Mouse (Mus musculus) testis, postnatal 14 days (tissue): ENCODE data around the gene Glud1.

Source experiments
- DNase-seq: peaks from one replicate; pipeline ENCODE4 v3.0.0; 2021; ENCODE audit warnings: low spot score

Glud1 gene

DNA sequence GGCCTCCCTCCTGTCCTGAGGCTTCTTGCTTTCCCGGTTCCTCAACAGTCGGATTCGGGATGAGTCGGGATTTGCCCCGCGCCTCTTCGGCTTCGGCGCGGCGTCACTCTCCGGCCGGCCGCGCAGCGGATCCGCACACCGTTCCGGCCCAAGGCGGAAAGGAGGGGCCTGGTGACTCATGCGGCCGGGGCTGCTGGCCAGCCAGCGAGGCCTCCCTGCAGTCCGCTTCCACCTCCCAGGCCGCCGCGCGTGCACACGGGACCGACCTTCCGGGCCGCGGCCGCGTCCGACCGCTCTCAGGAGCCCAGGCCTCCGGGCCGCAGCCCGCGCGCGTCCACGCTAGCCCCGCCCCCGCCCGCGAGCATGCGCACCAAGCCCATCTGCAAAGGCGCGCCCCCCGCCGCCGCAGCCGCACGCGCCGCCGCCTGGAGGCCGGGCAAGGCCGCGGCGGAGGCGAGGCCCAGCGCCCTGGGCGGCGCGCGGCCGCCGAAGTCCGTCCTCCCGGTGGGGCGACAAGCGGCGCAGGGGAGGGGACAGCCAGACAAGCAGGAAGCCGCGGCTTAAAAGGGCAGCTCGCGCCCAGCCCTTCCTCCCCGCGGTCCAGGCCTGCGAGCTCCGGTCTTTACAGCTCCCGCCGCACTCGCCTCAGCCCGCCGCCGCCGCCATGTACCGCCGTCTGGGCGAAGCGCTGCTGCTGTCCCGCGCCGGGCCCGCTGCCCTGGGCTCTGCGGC is at the start of gene Glud1, which contains the start of gene Shld2:
Glud1 (plus strand) TSS at position 494 of the 732 bp plus-strand sequence.
Shld2 (minus strand) TSS at position 260 of the 732 bp plus-strand sequence.
- peak; percentile 95 for DNase-seq

DNA sequence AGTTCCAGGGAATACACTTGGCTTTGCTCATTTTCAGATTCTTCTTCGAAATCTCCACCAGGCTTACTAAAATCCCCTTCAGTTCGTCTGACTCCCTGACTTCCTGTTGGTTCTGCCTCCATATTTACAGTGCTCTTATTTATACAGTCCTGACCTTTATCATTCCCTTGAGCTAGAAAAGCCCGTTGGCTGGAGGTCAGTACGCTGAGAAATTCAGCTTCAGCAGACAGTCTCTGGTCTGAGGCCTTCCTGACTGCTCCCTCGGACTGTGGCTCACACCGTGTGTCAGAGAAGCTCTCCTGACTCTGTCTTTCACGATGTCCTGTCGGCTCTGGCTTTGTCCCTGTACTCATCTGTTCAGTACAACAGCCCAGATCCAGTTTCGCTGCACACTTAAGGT is 42.5 kb upstream of the Glud1 start:
- DNase-seq, result no peak

DNA sequence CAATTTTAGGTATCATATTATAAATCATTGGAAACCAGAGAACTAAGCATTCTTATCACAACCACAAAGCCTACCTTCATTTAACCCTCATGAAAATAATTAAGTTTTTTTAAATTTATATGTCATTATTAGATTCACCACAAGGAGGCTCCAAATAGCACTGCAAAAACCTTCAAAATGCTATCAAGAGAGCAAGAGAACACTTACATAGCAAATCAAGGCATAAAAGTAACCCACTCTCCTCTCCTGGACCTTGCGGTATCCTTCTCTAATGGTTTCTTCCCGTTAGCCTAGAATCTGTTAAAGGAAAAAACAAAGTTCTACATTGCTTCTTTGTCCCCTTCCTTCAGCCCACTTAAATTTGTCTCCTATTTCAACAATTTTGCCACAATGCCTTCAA is 37.2 kb upstream of the Glud1 start:
- no peak for DNase-seq

DNA sequence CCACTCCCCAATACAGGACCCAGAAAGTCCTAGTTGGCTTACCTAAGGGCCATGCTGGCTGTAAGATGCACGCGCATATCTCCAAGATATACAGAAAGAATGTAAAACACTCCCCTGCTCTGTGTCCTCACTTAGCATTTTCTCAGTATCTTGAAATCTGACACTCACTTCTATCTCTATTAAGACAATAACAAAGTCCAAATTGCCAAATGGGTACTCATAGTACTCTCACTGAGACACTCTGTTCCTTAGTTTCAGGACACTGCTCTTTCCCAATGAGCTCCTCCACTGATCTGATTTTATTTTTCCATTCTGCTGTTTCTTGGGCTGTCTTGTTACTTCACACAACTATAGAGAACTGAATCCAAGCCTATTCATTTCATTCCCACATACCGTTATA is 36.4 kb upstream of the Glud1 start:
- no peak for DNase-seq

DNA sequence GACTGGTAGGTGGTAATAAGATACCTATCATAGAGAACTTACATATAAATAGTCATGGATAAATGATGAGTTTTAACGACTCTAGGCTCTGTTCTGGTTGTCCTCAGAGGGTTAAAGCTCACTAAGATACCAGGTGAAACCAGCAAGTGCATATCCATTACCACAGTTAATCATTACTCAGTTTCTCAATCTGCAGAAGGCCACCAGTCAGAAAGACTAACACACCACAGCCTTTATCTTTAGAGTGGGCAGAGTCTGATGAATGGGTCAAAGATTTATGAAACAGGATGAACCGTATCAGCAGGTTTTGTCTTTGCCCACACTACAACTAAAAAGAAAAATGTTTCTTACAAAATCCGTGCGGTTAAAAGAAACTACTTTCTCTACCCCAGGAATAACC is 35.3 kb upstream of the Glud1 start:
- DNase-seq, result no peak

DNA sequence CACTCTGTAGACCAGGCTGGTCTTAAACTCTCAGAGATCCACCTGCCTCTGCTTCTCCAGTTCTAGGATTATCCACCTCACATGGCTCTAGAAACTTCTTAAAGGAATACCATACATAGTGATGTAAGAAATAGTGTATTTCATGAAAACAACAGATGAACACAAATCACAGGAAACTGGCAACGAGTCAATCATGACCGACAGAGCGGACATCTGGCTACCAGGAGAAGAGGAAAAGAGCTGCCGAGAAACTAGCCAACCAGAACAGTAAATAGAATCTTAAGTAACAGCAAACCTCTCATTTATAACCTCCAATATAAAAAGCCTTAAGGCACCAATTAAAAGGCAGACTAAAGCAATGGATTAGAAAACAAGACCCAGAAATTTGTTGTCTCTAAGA is 30.8 kb upstream of the Glud1 start:
- DNase-seq, result no peak

DNA sequence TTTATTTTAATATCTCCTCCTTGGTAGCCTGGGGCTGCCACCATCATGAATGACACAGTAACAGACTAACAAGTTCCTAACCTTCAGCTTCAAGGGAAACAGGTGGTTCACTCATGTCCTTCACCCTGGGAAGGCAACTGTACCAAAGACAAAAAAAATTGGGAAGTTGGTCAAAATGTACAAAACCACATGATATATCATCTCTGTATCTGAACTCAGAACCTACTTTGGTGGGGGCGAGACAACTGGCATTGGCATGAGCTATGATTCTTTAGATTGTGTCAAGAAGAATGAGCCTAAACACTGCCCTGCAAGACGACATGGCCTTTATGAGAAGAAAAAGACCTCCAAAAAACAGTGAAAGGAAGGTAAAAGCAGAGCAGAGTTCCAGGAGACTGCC is 29.7 kb upstream of the Glud1 start:
- no peak for DNase-seq

DNA sequence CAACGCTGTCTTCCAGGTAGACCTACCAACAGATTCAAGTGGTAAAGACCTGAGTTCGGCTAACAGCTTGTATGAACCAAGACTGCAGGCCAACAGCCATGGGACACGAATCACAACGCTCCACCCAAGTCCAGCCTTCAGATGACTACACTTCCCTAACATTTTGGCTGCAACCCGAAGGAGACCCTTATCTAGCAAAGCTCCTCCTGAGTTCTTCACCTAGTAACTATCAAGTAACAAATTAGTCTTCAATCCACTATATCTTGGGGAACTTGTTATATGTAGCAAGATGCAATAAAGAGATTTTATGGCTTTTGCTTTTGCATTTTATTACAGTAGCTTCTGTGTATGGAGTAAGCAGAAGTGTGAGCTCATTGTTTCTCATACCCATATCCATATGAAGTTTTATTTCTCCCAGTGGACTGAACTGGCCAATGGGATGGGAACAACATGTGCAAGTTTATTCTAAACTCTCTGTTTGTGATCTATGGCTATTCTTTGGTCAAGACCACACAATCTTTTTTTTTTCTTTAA is 28.7 kb upstream of the Glud1 start:
- DNase-seq, result no peak

DNA sequence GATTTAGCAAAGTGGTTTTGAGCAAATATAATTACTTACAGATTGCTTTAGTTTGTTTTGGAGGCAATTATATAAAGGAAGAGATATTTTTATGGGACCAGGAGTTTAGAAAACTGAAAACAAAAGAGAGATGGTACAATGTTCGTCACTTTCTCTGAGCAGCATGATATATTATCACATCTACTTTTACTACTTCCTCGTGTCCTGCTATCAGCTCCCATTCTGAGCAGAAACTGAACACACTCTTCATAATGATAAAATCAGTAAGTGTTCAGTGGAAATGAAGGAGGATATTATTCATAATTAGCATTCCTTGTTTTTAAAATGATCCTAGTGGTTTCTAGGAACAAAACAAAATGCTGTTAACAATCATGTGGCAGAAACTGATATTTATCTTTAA is 22.1 kb upstream of the Glud1 start:
- no peak for DNase-seq

DNA sequence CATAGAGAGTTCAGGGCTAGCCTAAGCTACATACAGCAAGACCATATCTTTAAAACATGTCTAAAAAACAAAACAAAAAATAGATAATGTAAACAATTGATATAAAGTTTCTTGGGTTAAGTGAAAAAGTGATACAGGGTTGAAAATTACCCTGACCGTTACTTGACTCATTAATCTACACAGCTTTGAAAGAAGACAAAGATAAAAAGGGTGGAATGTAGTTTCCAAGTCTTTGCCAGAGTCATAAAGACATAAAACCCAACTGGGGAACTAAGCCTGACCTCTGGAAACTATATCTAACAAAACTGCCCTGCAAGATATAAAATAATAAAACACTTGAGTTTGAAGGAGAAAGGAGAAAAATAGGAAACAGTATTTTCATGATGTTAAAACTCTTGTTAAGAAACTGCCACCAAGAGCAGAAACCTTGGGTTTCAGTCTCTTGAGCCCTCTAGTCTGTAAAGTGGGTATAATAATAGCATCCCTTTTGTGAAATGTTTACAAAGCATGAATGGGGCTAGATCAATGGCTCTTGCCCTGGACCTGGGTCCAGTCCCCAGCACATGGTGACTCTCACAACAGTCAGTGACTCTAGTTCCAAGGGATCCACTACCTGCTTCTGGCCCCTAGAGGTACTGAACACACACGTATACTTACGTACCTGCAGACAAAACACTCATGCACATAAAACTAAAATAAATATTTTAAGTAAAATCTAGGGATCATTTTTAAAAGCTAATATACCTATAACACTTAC is 21.1 kb upstream of the Glud1 start:
- no peak for DNase-seq

DNA sequence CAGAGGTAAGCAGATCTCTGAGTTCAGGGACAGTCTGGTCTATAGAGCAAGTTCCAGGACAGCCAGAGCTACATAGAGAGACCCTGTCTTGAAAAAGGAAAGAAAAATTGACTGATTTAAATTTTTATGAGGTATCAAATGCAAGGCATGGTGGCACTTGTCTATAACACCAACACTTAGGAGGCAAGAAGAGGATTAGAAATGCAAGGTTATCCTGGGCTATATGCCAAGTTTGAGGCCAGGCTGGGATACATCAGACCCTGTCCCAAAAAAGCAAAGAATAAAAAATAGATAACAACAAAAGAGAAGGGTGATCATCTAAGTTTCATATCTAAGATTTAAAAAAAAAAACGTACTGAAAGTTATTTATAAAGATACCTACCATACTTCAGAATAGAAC is 20.3 kb upstream of the Glud1 start:
- DNase-seq, result no peak

DNA sequence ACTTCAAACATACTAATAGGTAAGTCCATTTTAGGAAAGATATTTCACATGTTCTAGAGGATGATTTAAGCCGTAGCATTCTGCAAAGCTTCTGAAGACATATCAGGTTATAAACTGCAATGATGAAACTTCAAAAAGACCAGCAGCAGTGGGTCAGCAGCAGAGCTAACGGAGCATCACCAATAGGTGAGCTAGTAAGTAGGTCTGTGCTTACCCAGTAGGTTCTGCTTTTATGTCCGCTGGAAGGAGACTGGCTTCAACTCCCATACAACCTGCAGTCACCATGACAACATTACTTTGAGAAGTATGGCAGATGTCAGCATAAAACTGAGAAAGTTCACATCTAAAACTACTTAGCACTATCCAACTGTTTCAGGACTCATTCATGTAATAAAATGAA is 16.9 kb upstream of the Glud1 start:
- DNase-seq, result no peak

DNA sequence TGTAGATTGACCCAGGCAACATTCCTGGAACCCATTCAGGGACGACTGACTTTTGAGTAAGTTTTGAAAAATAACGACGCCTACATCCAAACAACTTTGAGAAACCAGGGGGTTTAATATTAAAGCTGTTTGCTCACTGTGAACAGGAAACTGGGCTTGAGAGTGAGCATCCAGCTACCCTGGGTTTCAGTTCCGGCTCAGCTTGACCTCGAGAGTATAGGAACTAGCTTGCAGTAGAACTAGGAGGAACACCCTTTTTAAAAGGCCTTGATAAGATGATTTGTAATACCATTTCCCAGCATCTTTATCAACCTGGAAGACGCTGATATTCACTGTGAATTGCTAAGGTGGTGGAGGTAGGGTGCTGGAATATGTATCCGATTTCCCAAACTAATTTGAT is 14.2 kb upstream of the Glud1 start:
- no peak for DNase-seq

DNA sequence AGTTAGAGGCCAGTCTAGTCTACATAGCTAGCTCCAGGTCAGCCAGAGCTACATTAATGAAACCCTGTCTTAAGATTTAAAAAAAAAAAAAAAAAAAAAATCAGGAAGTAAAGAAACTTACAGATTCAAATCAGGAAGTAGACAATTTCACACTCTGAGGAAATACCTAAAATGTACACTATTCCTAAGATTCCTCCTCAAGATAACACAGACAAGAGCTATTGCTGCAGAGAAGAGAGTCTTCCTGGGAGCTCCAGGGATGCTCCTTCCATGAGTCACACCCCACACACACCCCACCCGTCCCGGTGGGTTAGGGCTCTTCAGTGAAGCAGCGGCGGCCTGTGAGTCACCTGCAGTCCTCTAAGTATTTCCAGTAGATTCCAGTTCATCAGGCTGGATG is 13.5 kb upstream of the Glud1 start:
- no peak for DNase-seq

DNA sequence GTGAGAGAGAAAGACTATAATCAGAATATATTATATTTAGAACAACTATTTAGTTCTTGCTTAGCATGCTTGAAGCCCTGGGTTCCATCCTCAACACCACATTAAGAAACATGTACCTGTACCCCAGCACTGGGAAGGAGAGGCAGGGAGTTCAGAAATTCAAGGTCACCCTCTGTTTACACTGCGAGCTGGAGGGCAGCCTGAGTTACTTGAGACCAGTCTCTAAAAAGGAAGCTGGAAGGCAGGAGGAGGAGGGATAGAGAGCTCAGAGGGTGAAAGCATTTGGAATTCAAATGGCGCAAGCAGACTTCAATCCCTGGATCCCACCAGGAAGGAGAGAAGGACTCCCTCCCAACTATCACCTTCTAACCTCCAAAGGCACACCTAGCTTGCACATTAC is 12.9 kb upstream of the Glud1 start:
- no peak for DNase-seq

DNA sequence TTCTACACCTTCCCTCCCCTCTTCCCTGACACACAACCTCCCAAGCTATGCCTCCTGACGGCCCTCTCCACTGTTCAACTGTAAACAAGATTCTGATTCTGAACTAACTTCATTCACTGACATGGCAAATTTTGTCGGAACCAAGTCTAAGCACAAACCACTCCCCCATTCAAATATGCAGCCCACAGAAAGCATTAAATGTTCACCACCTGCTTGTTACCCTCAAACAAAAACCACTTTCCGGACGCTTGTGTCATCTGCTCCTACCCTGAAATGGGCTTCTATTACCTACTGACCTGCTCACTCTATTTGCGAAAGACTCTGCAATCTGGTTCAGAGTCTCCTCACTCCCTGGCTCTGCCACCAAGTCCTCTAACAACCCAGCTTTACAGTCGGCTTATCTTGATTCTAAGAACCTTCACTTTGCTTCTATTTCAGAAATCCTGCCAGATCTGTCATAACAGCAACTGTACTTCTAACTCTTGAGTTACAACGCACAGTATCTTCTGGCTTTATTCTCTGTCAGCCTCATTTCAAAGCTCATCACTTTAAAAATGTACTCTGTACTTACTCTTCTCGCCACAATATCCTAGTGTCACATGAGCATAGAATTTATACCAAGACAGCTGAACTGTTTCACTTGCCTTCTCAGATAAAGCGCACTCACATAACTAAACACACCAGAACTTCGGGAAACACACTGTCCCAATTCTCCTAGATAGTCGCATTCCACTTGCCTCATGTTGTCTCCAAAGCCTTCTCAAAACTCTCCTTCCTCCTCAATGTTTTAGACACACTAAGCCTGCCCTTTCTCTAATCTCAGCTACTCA is 11.4 kb upstream of the Glud1 start:
- DNase-seq, result no peak

DNA sequence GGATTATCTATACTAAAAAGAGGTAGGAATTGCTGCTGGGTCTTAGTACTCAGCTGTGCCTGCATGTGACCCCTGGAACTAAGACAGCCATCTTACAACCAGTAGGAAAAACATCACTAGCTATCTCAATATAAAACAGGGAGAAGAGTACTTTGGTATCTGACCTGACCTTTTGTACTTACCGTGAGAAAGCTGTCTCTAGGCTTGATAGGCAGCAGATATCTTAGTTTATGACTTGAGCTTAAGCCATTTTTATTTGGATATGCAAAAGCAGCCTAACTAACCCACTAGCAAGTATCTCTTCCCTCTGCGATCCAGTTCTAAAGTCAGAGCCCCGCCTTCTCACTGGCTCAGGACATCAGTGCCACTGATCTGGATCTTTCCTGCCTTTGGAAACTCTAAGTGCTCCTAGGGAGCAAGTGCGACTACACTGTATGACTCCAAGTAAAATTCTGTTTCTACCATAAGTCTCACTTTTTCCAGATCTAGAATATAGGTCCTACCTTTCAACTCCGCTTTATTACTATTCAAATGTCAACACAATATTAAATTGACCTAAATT is 7.8 kb upstream of the Glud1 start:
- no peak for DNase-seq

DNA sequence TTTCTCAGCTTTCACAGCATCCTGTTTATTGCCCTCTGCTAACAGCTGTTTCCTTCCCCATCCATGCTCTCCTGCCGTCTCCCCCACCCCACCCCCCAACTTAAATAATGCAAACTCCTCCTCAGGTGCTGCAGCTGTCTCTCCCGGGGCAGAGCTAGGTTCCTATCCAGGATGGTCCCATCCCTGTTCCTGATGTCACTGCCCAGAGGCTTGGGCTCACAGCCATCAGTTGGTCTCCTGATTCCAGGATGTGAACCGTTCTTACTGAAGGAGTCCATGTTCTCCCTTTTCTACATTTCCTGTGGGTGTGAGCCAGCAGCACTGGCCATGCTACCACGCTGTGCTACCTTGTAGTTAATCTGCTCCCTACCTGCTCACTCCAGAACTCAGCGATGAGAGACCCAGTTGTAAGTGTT is 7.3 kb upstream of the Glud1 start:
- DNase-seq, result no peak

DNA sequence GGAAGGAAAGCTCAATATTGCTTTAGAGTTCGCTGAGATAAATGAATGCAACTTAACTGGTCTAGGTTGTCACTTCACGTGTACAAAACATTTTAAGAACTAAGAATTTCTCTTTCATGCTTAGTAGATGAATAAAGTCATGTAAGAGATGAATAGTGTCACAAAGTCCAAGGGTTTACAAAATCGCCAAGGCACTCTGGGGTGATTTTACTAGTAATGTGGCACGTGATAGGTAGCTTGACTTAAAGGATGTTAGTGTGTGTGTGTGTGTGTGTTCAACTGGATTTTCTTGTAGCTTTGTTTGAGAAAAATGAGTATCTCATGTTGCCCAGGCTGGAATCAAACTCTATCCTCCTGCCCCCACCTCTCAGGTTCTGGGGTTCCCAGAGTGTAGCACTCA is 1.3 kb upstream of the Glud1 start:
- no peak for DNase-seq

DNA sequence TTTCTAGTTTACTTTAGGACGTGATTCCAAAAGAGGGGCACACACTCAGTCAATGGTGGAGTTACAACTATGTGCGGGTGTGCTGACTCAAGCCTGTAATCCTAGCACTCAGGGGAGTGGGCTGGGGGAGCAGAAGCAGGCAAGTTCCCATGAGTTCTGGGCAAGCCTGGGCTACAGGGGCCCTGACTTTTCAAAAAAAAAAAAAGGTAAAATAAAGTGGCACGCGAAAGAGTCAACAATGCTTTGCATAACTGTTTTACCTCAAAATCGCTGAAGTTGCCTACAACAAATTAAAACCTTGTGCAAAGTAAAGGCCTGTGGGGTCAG is 657 bp upstream of the Glud1 start:
- DNase-seq, result no peak

DNA sequence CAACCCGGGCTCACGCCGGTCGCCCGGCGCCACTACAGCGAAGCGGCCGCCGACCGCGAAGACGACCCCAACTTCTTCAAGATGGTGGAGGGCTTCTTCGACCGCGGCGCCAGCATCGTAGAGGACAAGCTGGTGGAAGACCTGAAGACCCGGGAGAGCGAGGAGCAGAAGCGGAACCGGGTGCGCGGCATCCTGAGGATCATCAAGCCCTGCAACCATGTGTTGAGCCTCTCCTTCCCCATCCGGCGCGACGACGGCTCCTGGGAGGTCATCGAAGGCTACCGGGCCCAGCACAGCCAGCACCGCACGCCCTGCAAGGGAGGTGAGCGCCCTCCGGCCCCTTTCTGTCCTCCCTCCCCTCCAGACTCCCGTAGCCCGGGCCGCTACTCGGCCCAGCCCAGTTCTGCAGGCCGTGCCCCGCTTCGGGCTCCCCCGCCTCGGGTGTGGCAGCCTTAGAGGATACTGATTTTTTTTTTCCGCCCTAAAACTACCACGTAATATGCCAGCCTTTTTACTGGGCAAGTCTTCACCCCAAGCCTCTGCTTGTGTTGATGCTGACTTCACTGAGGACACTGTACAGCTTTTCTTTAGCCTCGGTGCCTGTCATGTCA is 599 bp downstream of the Glud1 start:
- peak; percentile 76 for DNase-seq

DNA sequence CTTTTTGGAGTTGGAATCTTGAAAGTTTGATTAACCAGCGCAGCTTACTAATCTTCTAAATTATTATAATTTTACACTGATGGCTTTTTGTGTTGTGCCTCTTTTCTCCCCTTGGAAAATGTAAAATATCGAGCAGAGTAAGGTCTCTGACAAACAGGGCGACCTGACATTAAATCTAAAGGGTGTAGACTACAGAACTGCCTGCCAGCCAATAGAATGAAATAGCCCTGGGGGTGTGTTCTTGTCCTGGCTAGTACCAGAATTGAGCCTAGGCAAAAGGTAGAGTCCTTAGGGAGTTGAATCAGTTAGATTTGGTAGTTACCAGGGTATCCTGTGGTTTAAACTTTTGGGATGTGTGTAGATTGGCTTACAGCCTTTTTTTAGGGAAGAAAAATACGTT is 1.2 kb downstream of the Glud1 start:
- DNase-seq, result no peak
